Mouse (Mus musculus) kidney, embryonic 15.5 days (tissue): ENCODE measurements around the gene Rbpj. TPM values are rescaled to one million over a fixed set of nuclear protein-coding genes. Genes with fewer than 3 reads are reported as not detected.

Experiments used
- ATAC-seq: fragments of 200-750 bp; cut with Nextera tagmentation; replicated peaks from 2 replicates; pipeline ENCODE4 v1.8.0; 2017; ENCODE audit warnings: moderate TSS enrichment; ENCODE audit not compliant: low FRiP score
- H3K27ac ChIP-seq: fragments of 300-500 bp; sonication (generic); 2 replicates; pipeline ENCODE4 v1.5.1; 2015; ENCODE audit warnings: mild to moderate bottlenecking, inconsistent platforms
- H3K27me3 ChIP-seq: fragments of 300-500 bp; sonication (generic); 2 replicates; pipeline ENCODE4 v1.6.1; 2015; ENCODE audit warnings: inconsistent platforms
- H3K36me3 ChIP-seq: fragments of 300-500 bp; sonication (generic); 2 replicates; pipeline ENCODE4 v1.6.1; 2015; ENCODE audit warnings: inconsistent platforms
- H3K4me1 ChIP-seq: fragments of 300-500 bp; sonication (generic); 2 replicates; pipeline ENCODE4 v1.6.1; 2015; ENCODE audit warnings: inconsistent platforms
- H3K4me2 ChIP-seq: fragments of 300-500 bp; sonication (generic); 2 replicates; pipeline ENCODE4 v1.6.1; 2015; ENCODE audit warnings: moderate library complexity, mild to moderate bottlenecking, inconsistent platforms
- H3K4me3 ChIP-seq: fragments of 300-500 bp; sonication (generic); replicated peaks from 2 replicates; pipeline ENCODE4 v1.5.1; 2015; ENCODE audit warnings: mild to moderate bottlenecking, inconsistent platforms
- H3K9ac ChIP-seq: fragments of 300-500 bp; sonication (generic); 2 replicates; pipeline ENCODE4 v1.6.1; 2015; ENCODE audit warnings: mild to moderate bottlenecking, inconsistent platforms
- H3K9me3 ChIP-seq: fragments of 300-500 bp; sonication (generic); replicated peaks from 2 replicates; pipeline ENCODE4 v1.6.1; 2016; ENCODE audit warnings: inconsistent platforms
- WGBS: fragments of 180-500 bp; shearing (Covaris S2); methylation state at CpG from one replicate; pipeline ENCODE4 v1.1.7; 2015; ENCODE audit warnings: mixed read lengths; 5-methylcytosine and 5-hydroxymethylcytosine counted together
- polyA plus RNA-seq: library from polyadenylated mRNA; unstranded; fragments of >200 nt; fragmentation: Nextera tagmentation; extraction: Ambion mirVana; gene quantifications from 2 replicates; pipeline ENCODE4 v1.2.1, GENCODE M21; 2015

Gene Rbpj
- polyA plus RNA-seq, 1 experiment from 2014 or later = 36.7 TPM

- H3K9ac ChIP-seq = no peak overlapping the region
- H3K36me3 ChIP-seq = no peaks in the 10 kb centered on the region
- H3K27me3 ChIP-seq = no peaks in the 10 kb centered on the region
- 85% methylated on average over 4 of the region's 4 CpGs for WGBS
- H3K4me1 ChIP-seq = peaks cover 8% of the 10 kb centered on the region
- H3K27ac ChIP-seq = no peak overlapping the region
- no peaks in the 10 kb centered on the region for H3K9me3 ChIP-seq
- ATAC-seq = no peak
- no peak overlapping the region for H3K4me2 ChIP-seq
- H3K4me3 ChIP-seq = no peak overlapping the region
These were observed 53.2 kb downstream of the Rbpj start for GRCm38 (mm10) chr5:53519131-53519530.

GRCm38 (mm10) chr5:53519998-53520577 lies 54.1 kb downstream of the Rbpj start:
- no peak overlapping the region for H3K9ac ChIP-seq
- H3K4me2 ChIP-seq = no peak overlapping the region
- ATAC-seq = no peak
- H3K9me3 ChIP-seq = no peaks in the 10 kb centered on the region
- no peaks in the 10 kb centered on the region for H3K27me3 ChIP-seq
- H3K4me3 ChIP-seq = no peak overlapping the region
- WGBS = 90% methylated on average over 10 of the region's 10 CpGs
- H3K27ac ChIP-seq = no peak overlapping the region
- H3K36me3 ChIP-seq = no peaks in the 10 kb centered on the region
- H3K4me1 ChIP-seq = peaks cover 8% of the 10 kb centered on the region

- H3K4me3 ChIP-seq = no peak overlapping the region
- no peaks in the 10 kb centered on the region for H3K36me3 ChIP-seq
- 33% methylated on average over 3 of the region's 3 CpGs for WGBS
- no peak overlapping the region for H3K27ac ChIP-seq
- H3K4me2 ChIP-seq = no peak overlapping the region
- no peak overlapping the region for H3K9ac ChIP-seq
- peaks cover 10% of the 10 kb centered on the region for H3K4me1 ChIP-seq
- no peaks in the 10 kb centered on the region for H3K27me3 ChIP-seq
- no peak for ATAC-seq
- no peaks in the 10 kb centered on the region for H3K9me3 ChIP-seq
These were observed 57.1 kb downstream of the Rbpj start for GRCm38 (mm10) chr5:53523046-53523445.

- WGBS = 93% methylated on average over 7 of the region's 7 CpGs
- no peak overlapping the region for H3K4me2 ChIP-seq
- no peaks in the 10 kb centered on the region for H3K27me3 ChIP-seq
- no peak overlapping the region for H3K9ac ChIP-seq
- no peaks in the 10 kb centered on the region for H3K36me3 ChIP-seq
- no peak for ATAC-seq
- no peak overlapping the region for H3K4me3 ChIP-seq
- peaks cover 10% of the 10 kb centered on the region for H3K4me1 ChIP-seq
- H3K27ac ChIP-seq = no peak overlapping the region
- H3K9me3 ChIP-seq = no peaks in the 10 kb centered on the region
These were observed 58.2 kb downstream of the Rbpj start for GRCm38 (mm10) chr5:53524162-53524561.

GRCm38 (mm10) chr5:53524831-53525230 lies 58.9 kb downstream of the Rbpj start:
- Histone ChIP-seq H3K9me3 (no peaks in the 10 kb centered on the region), H3K27ac (no peak overlapping the region), H3K27me3 (no peaks in the 10 kb centered on the region), H3K4me2 (no peak overlapping the region), H3K4me3 (no peak overlapping the region), H3K9ac (no peak overlapping the region), H3K4me1 (peaks cover 10% of the 10 kb centered on the region), H3K36me3 (no peaks in the 10 kb centered on the region)
- ATAC-seq = no peak
- WGBS = 77% methylated on average over 5 of the region's 5 CpGs

- WGBS = 65% methylated on average over 20 of the region's 20 CpGs
- Histone ChIP-seq H3K4me1 (peaks cover 10% of the 10 kb centered on the region), H3K27ac (no peak overlapping the region), H3K36me3 (no peaks in the 10 kb centered on the region), H3K9me3 (no peaks in the 10 kb centered on the region), H3K4me3 (no peak overlapping the region), H3K4me2 (no peak overlapping the region), H3K9ac (no peak overlapping the region), H3K27me3 (no peaks in the 10 kb centered on the region)
- ATAC-seq = no peak
These were observed 59.5 kb downstream of the Rbpj start for GRCm38 (mm10) chr5:53525305-53526069.

GRCm38 (mm10) chr5:53526070-53526430 lies 60.1 kb downstream of the Rbpj start:
- H3K4me2 ChIP-seq = no peak overlapping the region
- peaks cover 10% of the 10 kb centered on the region for H3K4me1 ChIP-seq
- H3K36me3 ChIP-seq = no peaks in the 10 kb centered on the region
- H3K4me3 ChIP-seq = no peak overlapping the region
- H3K9ac ChIP-seq = no peak overlapping the region
- H3K27ac ChIP-seq = no peak overlapping the region
- no peak for ATAC-seq
- no peaks in the 10 kb centered on the region for H3K9me3 ChIP-seq
- 77% methylated on average over 1 of the region's 1 CpGs for WGBS
- no peaks in the 10 kb centered on the region for H3K27me3 ChIP-seq

- no peak overlapping the region for H3K27ac ChIP-seq
- no peak for ATAC-seq
These were observed 63.9 kb downstream of the Rbpj start for GRCm38 (mm10) chr5:53529846-53530245.

GRCm38 (mm10) chr5:53535096-53535495 lies 69.1 kb downstream of the Rbpj start:
- Histone ChIP-seq H3K9ac (no peak overlapping the region), H3K36me3 (no peaks in the 10 kb centered on the region), H3K4me1 (no peaks in the 10 kb centered on the region), H3K9me3 (no peaks in the 10 kb centered on the region), H3K4me3 (no peak overlapping the region), H3K27ac (no peak overlapping the region), H3K27me3 (no peaks in the 10 kb centered on the region), H3K4me2 (no peak overlapping the region)
- 59% methylated on average over 12 of the region's 12 CpGs for WGBS
- ATAC-seq = no peak

More at GRCm38 (mm10) chr5:53529846-53530245, 63.9 kb downstream of the Rbpj start:
- WGBS = 69% methylated on average over 1 of the region's 1 CpGs
- H3K4me3 ChIP-seq = no peak overlapping the region
- no peaks in the 10 kb centered on the region for H3K27me3 ChIP-seq
- H3K9ac ChIP-seq = no peak overlapping the region
- H3K36me3 ChIP-seq = no peaks in the 10 kb centered on the region
- H3K4me1 ChIP-seq = 0 out of 2 replicates have a peak, but pooled peaks cover 2% of the 10 kb centered on the region
- no peak overlapping the region for H3K4me2 ChIP-seq
- H3K9me3 ChIP-seq = no peaks in the 10 kb centered on the region

GRCm38 (mm10) chr5:53536635-53537554 lies 70.9 kb downstream of the Rbpj start:
- no peaks in the 10 kb centered on the region for H3K36me3 ChIP-seq
- ATAC-seq = no peak
- no peaks in the 10 kb centered on the region for H3K4me1 ChIP-seq
- no peak overlapping the region for H3K27ac ChIP-seq
- H3K4me3 ChIP-seq = no peak overlapping the region
- H3K4me2 ChIP-seq = no peak overlapping the region
- H3K27me3 ChIP-seq = no peaks in the 10 kb centered on the region
- no peak overlapping the region for H3K9ac ChIP-seq
- WGBS = 67% methylated on average over 12 of the region's 12 CpGs
- H3K9me3 ChIP-seq = no peaks in the 10 kb centered on the region

GRCm38 (mm10) chr5:53539860-53540633 lies 74.1 kb downstream of the Rbpj start:
- H3K4me1 ChIP-seq = no peaks in the 10 kb centered on the region
- H3K4me2 ChIP-seq = no peak overlapping the region
- 86% methylated on average over 18 of the region's 18 CpGs for WGBS
- no peaks in the 10 kb centered on the region for H3K27me3 ChIP-seq
- no peak for ATAC-seq
- no peak overlapping the region for H3K27ac ChIP-seq
- no peak overlapping the region for H3K9ac ChIP-seq
- no peak overlapping the region for H3K4me3 ChIP-seq
- no peaks in the 10 kb centered on the region for H3K9me3 ChIP-seq
- no peaks in the 10 kb centered on the region for H3K36me3 ChIP-seq
